Mouse (Mus musculus) heart, embryonic 14.5 days (tissue): Measurements from ENCODE around the gene Coro1c. TPM values are rescaled to one million over a fixed set of nuclear protein-coding genes. Genes with fewer than 3 reads are reported as not detected.

ENCODE experiments used
- ATAC-seq: fragments of 200-750 bp; cut with Nextera tagmentation; 2 replicates; pipeline ENCODE4 v1.8.0; 2017; ENCODE audit warnings: low read depth, moderate TSS enrichment; ENCODE audit not compliant: insufficient number of reproducible peaks, insufficient read depth, low FRiP score
- H3K27ac ChIP-seq, 2 experiments: fragments of 200-500 bp in 1 of 2; fragments of 300-500 bp in 1 of 2; sonication (generic) in 1 of 2; replicated peaks in 1 of 2; 2 replicates each; pipeline ENCODE4 v1.5.1; 2012 to 2014; ENCODE audit warnings: low read depth in 2 of 2, low read length in 2 of 2, control low read depth in 1 of 2, mild to moderate bottlenecking in 1 of 2, mixed read lengths in 1 of 2; ENCODE audit not compliant: control insufficient read depth in 1 of 2, insufficient read depth in 1 of 2
- H3K27me3 ChIP-seq: fragments of 300-500 bp; sonication (generic); 2 replicates; pipeline ENCODE4 v1.6.1; 2014; ENCODE audit warnings: mild to moderate bottlenecking, low read length, control low read depth; ENCODE audit not compliant: control insufficient read depth, insufficient read depth
- H3K36me3 ChIP-seq: fragments of 300-500 bp; sonication (generic); 2 replicates; pipeline ENCODE4 v1.6.1; 2014; ENCODE audit warnings: mild to moderate bottlenecking, control low read depth, low read length, mixed read lengths; ENCODE audit not compliant: control insufficient read depth, insufficient read depth
- H3K4me1 ChIP-seq, 2 experiments: fragments of 200-500 bp in 1 of 2; fragments of 300-500 bp in 1 of 2; sonication (generic) in 1 of 2; 2 replicates each; pipeline ENCODE4 v1.6.1; 2012 to 2014; ENCODE audit warnings: low read length in 2 of 2, control low read depth in 1 of 2, mixed read lengths in 1 of 2; ENCODE audit not compliant: control insufficient read depth in 2 of 2, insufficient read depth in 2 of 2
- H3K4me2 ChIP-seq: fragments of 300-500 bp; sonication (generic); 2 replicates; pipeline ENCODE4 v1.6.1; 2014; ENCODE audit warnings: mild to moderate bottlenecking, low read length
- H3K4me3 ChIP-seq, 2 experiments: fragments of 200-500 bp in 1 of 2; fragments of 300-500 bp in 1 of 2; sonication (generic) in 1 of 2; 2 replicates each; pipeline ENCODE4 v1.5.1; 2012 to 2014; ENCODE audit warnings: low read length in 2 of 2, mild to moderate bottlenecking in 2 of 2, control low read depth in 1 of 2, low read depth in 1 of 2, moderate library complexity in 1 of 2; ENCODE audit not compliant: control insufficient read depth in 1 of 2, insufficient read depth in 1 of 2
- H3K9ac ChIP-seq: fragments of 300-500 bp; sonication (generic); 2 replicates; pipeline ENCODE4 v1.6.1; 2014; ENCODE audit warnings: mild to moderate bottlenecking, low read length
- H3K9me3 ChIP-seq: fragments of 300-500 bp; sonication (generic); 2 replicates; pipeline ENCODE4 v1.6.1; 2016; ENCODE audit warnings: low read length, control low read depth; ENCODE audit not compliant: control insufficient read depth
- WGBS: fragments of 180-500 bp; shearing (Covaris S2); extraction: QIAGEN DNeasy Blood & Tissue Kit; methylation state at CpG from one replicate; pipeline ENCODE4 v1.1.7; 2014; 5-methylcytosine and 5-hydroxymethylcytosine counted together
- polyA plus RNA-seq: library from polyadenylated mRNA; unstranded; fragments of >200 nt; fragmentation: Nextera tagmentation; extraction: Ambion mirVana; gene quantifications from 2 replicates; pipeline ENCODE4 v1.2.1, GENCODE M21; 2014

Gene Coro1c
- polyA plus RNA-seq, 1 experiment from 2014 or later = 84.9 TPM

- no peak overlapping the region for H3K4me3 ChIP-seq
- H3K9ac ChIP-seq = no peak overlapping the region
- H3K9me3 ChIP-seq = no peaks in the 10 kb centered on the region
- peaks cover 32% of the 10 kb centered on the region for H3K36me3 ChIP-seq
- H3K27ac ChIP-seq = peak overlapping the region; percentile 6 to 62; a peak in 1 of 4 replicates
- 30% methylated on average over 3 of the region's 3 CpGs for WGBS
- H3K4me2 ChIP-seq = no peak overlapping the region
- H3K4me1 ChIP-seq = peaks cover 32 to 57% of the 10 kb centered on the region in 2 experiments
- no peaks in the 10 kb centered on the region for H3K27me3 ChIP-seq
- ATAC-seq = no peak
Measured at GRCm38 (mm10) chr5:113883384-113883771, 25.2 kb downstream of the Coro1c start.

GRCm38 (mm10) chr5:113882566-113883383 is 25.8 kb downstream of the Coro1c start:
- whole genome bisulfite sequencing = 57% methylated on average over 15 of the region's 15 CpGs
- H3K9ac ChIP-seq = peak overlapping the region; percentile 34; the same call in 1 of the 2 replicates
- no peaks in the 10 kb centered on the region for H3K27me3 ChIP-seq
- peak overlapping the region; percentile 6 to 62; a peak in 1 of 4 replicates for H3K27ac ChIP-seq
- H3K9me3 ChIP-seq = no peaks in the 10 kb centered on the region
- ATAC-seq = no peak
- H3K4me1 ChIP-seq = peaks cover 32 to 57% of the 10 kb centered on the region in 2 experiments
- no peak overlapping the region for H3K4me3 ChIP-seq
- H3K4me2 ChIP-seq = no peak overlapping the region
- peaks cover 34% of the 10 kb centered on the region for H3K36me3 ChIP-seq

- Histone ChIP-seq H3K36me3 (peaks cover 50% of the 10 kb centered on the region), H3K4me1 (peaks cover 27 to 50% of the 10 kb centered on the region in 2 experiments), H3K4me2 (no peak overlapping the region), H3K9ac (no peak overlapping the region; the same call in 1 of the 2 replicates), H3K4me3 (no peak overlapping the region), H3K27ac (no peak overlapping the region), H3K9me3 (no peaks in the 10 kb centered on the region), H3K27me3 (no peaks in the 10 kb centered on the region)
- 92% methylated on average over 14 of the region's 14 CpGs for WGBS
- ATAC-seq = no peak
Measured at GRCm38 (mm10) chr5:113881136-113881535, 27.4 kb downstream of the Coro1c start.

- Histone ChIP-seq H3K9me3 (no peaks in the 10 kb centered on the region), H3K4me3 (no peak overlapping the region), H3K27me3 (no peaks in the 10 kb centered on the region), H3K27ac (no peak overlapping the region), H3K4me1 (peaks cover 32 to 52% of the 10 kb centered on the region in 2 experiments), H3K9ac (no peak overlapping the region), H3K4me2 (no peak overlapping the region), H3K36me3 (peaks cover 59% of the 10 kb centered on the region)
- ATAC-seq = no peak
- 86% methylated on average over 17 of the region's 17 CpGs for WGBS
Measured at GRCm38 (mm10) chr5:113878943-113879617, 29.5 kb downstream of the Coro1c start.

GRCm38 (mm10) chr5:113877565-113877964 is 31.0 kb downstream of the Coro1c start:
- Histone ChIP-seq H3K4me3 (no peak overlapping the region), H3K36me3 (peaks cover 59% of the 10 kb centered on the region), H3K4me2 (no peak overlapping the region), H3K27me3 (no peaks in the 10 kb centered on the region), H3K9ac (no peak overlapping the region), H3K27ac (no peak overlapping the region), H3K9me3 (no peaks in the 10 kb centered on the region), H3K4me1 (peaks cover 33 to 53% of the 10 kb centered on the region in 2 experiments)
- WGBS = 64% methylated on average over 3 of the region's 3 CpGs
- no peak for ATAC-seq

- Histone ChIP-seq H3K4me3 (no peak overlapping the region), H3K4me1 (peaks cover 45 to 63% of the 10 kb centered on the region in 2 experiments), H3K36me3 (peaks cover 51% of the 10 kb centered on the region), H3K4me2 (no peak overlapping the region), H3K27me3 (no peaks in the 10 kb centered on the region), H3K27ac (no peak overlapping the region), H3K9ac (no peak overlapping the region), H3K9me3 (no peaks in the 10 kb centered on the region)
- 85% methylated on average over 7 of the region's 7 CpGs for WGBS
- ATAC-seq = no peak
Measured at GRCm38 (mm10) chr5:113876176-113876575, 32.4 kb downstream of the Coro1c start.

- no peak for ATAC-seq
- H3K4me1 ChIP-seq = peaks cover 49 to 68% of the 10 kb centered on the region in 2 experiments
Measured at GRCm38 (mm10) chr5:113875625-113876024, 32.9 kb downstream of the Coro1c start.

More at GRCm38 (mm10) chr5:113875625-113876024, 32.9 kb downstream of the Coro1c start:
- H3K9me3 ChIP-seq = no peaks in the 10 kb centered on the region
- no peak overlapping the region for H3K4me3 ChIP-seq
- no peak overlapping the region for H3K27ac ChIP-seq
- H3K4me2 ChIP-seq = no peak overlapping the region
- H3K9ac ChIP-seq = no peak overlapping the region
- H3K36me3 ChIP-seq = peaks cover 46% of the 10 kb centered on the region
- H3K27me3 ChIP-seq = no peaks in the 10 kb centered on the region
- WGBS = 87% methylated on average over 4 of the region's 4 CpGs
